Mouse (Mus musculus) kidney, embryonic 16.5 days (tissue): ENCODE measurements around the gene Syt1. TPM values are rescaled to one million over a fixed set of nuclear protein-coding genes. Genes with fewer than 3 reads are reported as not detected.

ENCODE experiments used
- ATAC-seq: fragments of 200-750 bp; cut with Nextera tagmentation; 2 replicates; pipeline ENCODE4 v1.8.0; 2017; ENCODE audit warnings: moderate TSS enrichment; ENCODE audit not compliant: low FRiP score, low TSS enrichment
- H3K27ac ChIP-seq: fragments of 300-500 bp; sonication (generic); 2 replicates; pipeline ENCODE4 v1.5.1; 2014; ENCODE audit warnings: low read length
- H3K27me3 ChIP-seq: fragments of 300-500 bp; sonication (generic); 2 replicates; pipeline ENCODE4 v1.6.1; 2014; ENCODE audit warnings: low read length, control low read depth, mixed read lengths; ENCODE audit not compliant: insufficient read depth
- H3K36me3 ChIP-seq: fragments of 300-500 bp; sonication (generic); 2 replicates; pipeline ENCODE4 v1.6.1; 2014; ENCODE audit warnings: low read length, control low read depth, mixed read lengths; ENCODE audit not compliant: insufficient read depth
- H3K4me1 ChIP-seq: fragments of 300-500 bp; sonication (generic); 2 replicates; pipeline ENCODE4 v1.6.1; 2014; ENCODE audit warnings: low read length, control low read depth, mixed read lengths; ENCODE audit not compliant: insufficient read depth
- H3K4me2 ChIP-seq: fragments of 300-500 bp; sonication (generic); replicated peaks from 2 replicates; pipeline ENCODE4 v1.6.1; 2014; ENCODE audit warnings: low read depth, low read length
- H3K4me3 ChIP-seq: fragments of 300-500 bp; sonication (generic); 2 replicates; pipeline ENCODE4 v1.5.1; 2014; ENCODE audit warnings: mild to moderate bottlenecking, low read length
- H3K9ac ChIP-seq: fragments of 300-500 bp; sonication (generic); replicated peaks from 2 replicates; pipeline ENCODE4 v1.6.1; 2014; ENCODE audit warnings: low read length
- H3K9me3 ChIP-seq: fragments of 300-500 bp; sonication (generic); 2 replicates; pipeline ENCODE4 v1.6.1; 2016; ENCODE audit warnings: low read length, control low read depth
- WGBS: fragments of 180-500 bp; shearing (Covaris S2); extraction: QIAGEN DNeasy Blood & Tissue Kit; methylation state at CpG from one replicate; pipeline ENCODE4 v1.1.7; 2014; 5-methylcytosine and 5-hydroxymethylcytosine counted together
- polyA plus RNA-seq: library from polyadenylated mRNA; unstranded; fragments of >200 nt; fragmentation: Nextera tagmentation; extraction: Ambion mirVana; gene quantifications from 2 replicates; pipeline ENCODE4 v1.2.1, GENCODE M21; 2015

Gene Syt1
- polyA plus RNA-seq, 1 experiment from 2014 or later, result 1.2 TPM

GRCm38 (mm10) chr10:108800776-108801175, 210.0 kb downstream of the Syt1 start:
- H3K4me2 ChIP-seq, result no peak overlapping the region
- H3K4me1 ChIP-seq, result no peaks in the 10 kb centered on the region
- H3K9me3 ChIP-seq, result no peaks in the 10 kb centered on the region
- H3K27ac ChIP-seq, result no peak overlapping the region
- WGBS, result 87% methylated on average over 7 of the region's 7 CpGs
- H3K36me3 ChIP-seq, result no peaks in the 10 kb centered on the region
- H3K27me3 ChIP-seq, result no peaks in the 10 kb centered on the region
- no peak for ATAC-seq
- H3K9ac ChIP-seq, result no peak overlapping the region
- H3K4me3 ChIP-seq, result no peak overlapping the region

GRCm38 (mm10) chr10:108798826-108799225, 212.0 kb downstream of the Syt1 start:
- no peak overlapping the region for H3K9ac ChIP-seq
- no peaks in the 10 kb centered on the region for H3K4me1 ChIP-seq
- no peaks in the 10 kb centered on the region for H3K36me3 ChIP-seq
- H3K9me3 ChIP-seq, result no peaks in the 10 kb centered on the region
- no peaks in the 10 kb centered on the region for H3K27me3 ChIP-seq
- no peak overlapping the region for H3K4me2 ChIP-seq
- no peak overlapping the region for H3K27ac ChIP-seq
- ATAC-seq, result no peak
- no peak overlapping the region for H3K4me3 ChIP-seq
- 86% methylated on average over 4 of the region's 4 CpGs for WGBS

- H3K36me3 ChIP-seq, result no peaks in the 10 kb centered on the region
Observed at GRCm38 (mm10) chr10:108782817-108783216, 228.0 kb downstream of the Syt1 start.

GRCm38 (mm10) chr10:108780614-108781013, 230.2 kb downstream of the Syt1 start:
- Histone ChIP-seq H3K4me2 (no peak overlapping the region), H3K27me3 (no peaks in the 10 kb centered on the region), H3K9ac (no peak overlapping the region), H3K4me1 (no peaks in the 10 kb centered on the region), H3K4me3 (no peak overlapping the region), H3K36me3 (no peaks in the 10 kb centered on the region), H3K27ac (no peak overlapping the region), H3K9me3 (no peaks in the 10 kb centered on the region)
- WGBS, result 75% methylated on average over 3 of the region's 3 CpGs
- no peak for ATAC-seq

More at GRCm38 (mm10) chr10:108782817-108783216, 228.0 kb downstream of the Syt1 start:
- Histone ChIP-seq H3K27ac (no peak overlapping the region), H3K9ac (no peak overlapping the region), H3K4me2 (no peak overlapping the region), H3K9me3 (no peaks in the 10 kb centered on the region), H3K4me3 (no peak overlapping the region), H3K4me1 (no peaks in the 10 kb centered on the region), H3K27me3 (no peaks in the 10 kb centered on the region)
- no peak for ATAC-seq
- WGBS, result 85% methylated on average over 5 of the region's 5 CpGs

- no peak overlapping the region for H3K4me3 ChIP-seq
- no peak overlapping the region for H3K9ac ChIP-seq
- no peaks in the 10 kb centered on the region for H3K9me3 ChIP-seq
- no peak for ATAC-seq
- WGBS, result 33% methylated on average over 8 of the region's 8 CpGs
- H3K27me3 ChIP-seq, result no peaks in the 10 kb centered on the region
- H3K36me3 ChIP-seq, result no peaks in the 10 kb centered on the region
- no peak overlapping the region for H3K27ac ChIP-seq
- no peak overlapping the region for H3K4me2 ChIP-seq
- no peaks in the 10 kb centered on the region for H3K4me1 ChIP-seq
Observed at GRCm38 (mm10) chr10:108776735-108777134, 234.0 kb downstream of the Syt1 start.

- Histone ChIP-seq H3K36me3 (no peaks in the 10 kb centered on the region), H3K4me1 (no peaks in the 10 kb centered on the region), H3K4me3 (no peak overlapping the region), H3K27ac (no peak overlapping the region), H3K9ac (no peak overlapping the region), H3K27me3 (no peaks in the 10 kb centered on the region), H3K4me2 (no peak overlapping the region), H3K9me3 (no peaks in the 10 kb centered on the region)
- 75% methylated on average over 6 of the region's 6 CpGs for WGBS
- no peak for ATAC-seq
Observed at GRCm38 (mm10) chr10:108771081-108771480, 239.7 kb downstream of the Syt1 start.

- Histone ChIP-seq H3K4me3 (no peak overlapping the region), H3K36me3 (no peaks in the 10 kb centered on the region), H3K4me2 (no peak overlapping the region), H3K9ac (no peak overlapping the region), H3K9me3 (no peaks in the 10 kb centered on the region), H3K27ac (no peak overlapping the region), H3K27me3 (no peaks in the 10 kb centered on the region), H3K4me1 (no peaks in the 10 kb centered on the region)
- no peak for ATAC-seq
Observed at GRCm38 (mm10) chr10:108765564-108765963, 245.2 kb downstream of the Syt1 start.

- Histone ChIP-seq H3K27me3 (no peaks in the 10 kb centered on the region), H3K27ac (no peak overlapping the region), H3K9ac (no peak overlapping the region), H3K4me3 (no peak overlapping the region), H3K9me3 (no peaks in the 10 kb centered on the region), H3K36me3 (no peaks in the 10 kb centered on the region), H3K4me2 (no peak overlapping the region), H3K4me1 (no peaks in the 10 kb centered on the region)
- 90% methylated on average over 6 of the region's 6 CpGs for WGBS
- no peak for ATAC-seq
Observed at GRCm38 (mm10) chr10:108763722-108764121, 247.1 kb downstream of the Syt1 start.

GRCm38 (mm10) chr10:108753304-108753703, 257.5 kb downstream of the Syt1 start:
- WGBS, result 90% methylated on average over 2 of the region's 2 CpGs

GRCm38 (mm10) chr10:108743759-108744158, 267.0 kb downstream of the Syt1 start:
- H3K4me1 ChIP-seq, result no peaks in the 10 kb centered on the region
- no peak overlapping the region for H3K9ac ChIP-seq
- no peak overlapping the region for H3K27ac ChIP-seq
- no peaks in the 10 kb centered on the region for H3K9me3 ChIP-seq
- no peaks in the 10 kb centered on the region for H3K27me3 ChIP-seq
- H3K4me3 ChIP-seq, result no peak overlapping the region
- no peaks in the 10 kb centered on the region for H3K36me3 ChIP-seq
- H3K4me2 ChIP-seq, result no peak overlapping the region
- ATAC-seq, result no peak
- WGBS, result 87% methylated on average over 2 of the region's 2 CpGs

More at GRCm38 (mm10) chr10:108753304-108753703, 257.5 kb downstream of the Syt1 start:
- no peaks in the 10 kb centered on the region for H3K36me3 ChIP-seq
- H3K4me1 ChIP-seq, result no peaks in the 10 kb centered on the region
- no peak for ATAC-seq
- H3K9ac ChIP-seq, result no peak overlapping the region
- H3K27ac ChIP-seq, result no peak overlapping the region
- H3K27me3 ChIP-seq, result no peaks in the 10 kb centered on the region
- H3K4me2 ChIP-seq, result no peak overlapping the region
- H3K9me3 ChIP-seq, result no peaks in the 10 kb centered on the region
- no peak overlapping the region for H3K4me3 ChIP-seq
